Mouse (Mus musculus): Measurements from ENCODE around the gene Zc3h7a.
"Not testable (repeated sequence)": the region's sequence is repeated elsewhere in the genome, so short reads cannot be mapped to it uniquely, and the experiment has no call there.

The Zc3h7a gene

DNA sequence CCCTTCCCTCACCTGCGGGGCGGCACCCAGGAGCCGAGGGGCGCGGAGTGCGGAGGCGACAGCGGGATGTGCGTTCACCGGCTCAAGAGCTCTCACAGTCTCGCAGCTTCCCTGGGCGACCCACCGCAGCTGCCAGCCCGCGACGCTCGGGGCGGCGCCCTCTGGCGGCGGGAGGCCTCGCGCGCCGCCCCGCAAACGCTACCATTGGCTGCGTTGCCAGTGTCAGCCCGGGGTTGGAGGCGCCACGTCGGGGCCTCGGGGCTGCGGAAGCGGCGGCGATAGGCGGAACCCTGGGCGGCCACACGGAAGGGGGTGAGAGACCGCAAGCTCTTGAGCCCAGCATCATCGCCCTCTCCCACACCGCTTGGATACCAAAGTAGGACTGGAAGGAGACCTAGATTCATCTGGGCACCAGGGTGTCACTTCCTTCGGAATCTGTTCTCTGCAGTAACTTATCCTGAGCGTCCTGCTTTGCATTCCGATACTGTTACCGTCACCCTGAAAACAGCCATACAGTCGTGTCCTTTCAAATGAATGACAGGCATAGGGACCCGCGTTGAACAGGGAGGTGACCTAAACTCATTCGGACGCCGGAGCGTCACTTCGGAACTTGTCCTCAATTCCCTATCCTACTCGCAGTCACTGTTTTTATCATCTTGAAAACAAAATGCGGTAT, at the start of gene Zc3h7a:
Zc3h7a (minus strand) TSS at position 186 of the 676 bp plus-strand sequence.
- DNase-seq (ENCODE audit: extremely low spot score, low read depth, low spot score): peak; percentile 58

DNA sequence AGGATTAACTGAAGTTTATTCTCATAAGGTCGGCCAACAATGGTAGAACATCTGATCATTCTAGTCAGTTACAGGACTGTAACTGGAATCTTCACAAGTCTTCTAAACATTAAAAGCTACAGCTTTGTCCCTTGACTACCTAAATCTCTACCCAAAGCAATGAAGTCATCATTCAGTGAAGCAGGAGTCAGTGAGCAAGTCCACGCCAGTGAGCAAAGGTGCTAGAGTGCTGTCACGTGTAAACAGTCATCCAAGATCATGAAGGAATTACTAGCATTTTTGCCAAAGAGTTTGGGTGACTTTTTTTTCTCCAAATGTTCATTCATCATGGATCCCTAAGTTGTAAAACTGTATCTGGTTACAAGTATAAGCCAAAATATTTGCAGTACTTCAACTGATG, 41.6 kb upstream of the Zc3h7a start:
- DNase-seq (ENCODE audit: extremely low spot score, low read depth, low spot score): no peak

DNA sequence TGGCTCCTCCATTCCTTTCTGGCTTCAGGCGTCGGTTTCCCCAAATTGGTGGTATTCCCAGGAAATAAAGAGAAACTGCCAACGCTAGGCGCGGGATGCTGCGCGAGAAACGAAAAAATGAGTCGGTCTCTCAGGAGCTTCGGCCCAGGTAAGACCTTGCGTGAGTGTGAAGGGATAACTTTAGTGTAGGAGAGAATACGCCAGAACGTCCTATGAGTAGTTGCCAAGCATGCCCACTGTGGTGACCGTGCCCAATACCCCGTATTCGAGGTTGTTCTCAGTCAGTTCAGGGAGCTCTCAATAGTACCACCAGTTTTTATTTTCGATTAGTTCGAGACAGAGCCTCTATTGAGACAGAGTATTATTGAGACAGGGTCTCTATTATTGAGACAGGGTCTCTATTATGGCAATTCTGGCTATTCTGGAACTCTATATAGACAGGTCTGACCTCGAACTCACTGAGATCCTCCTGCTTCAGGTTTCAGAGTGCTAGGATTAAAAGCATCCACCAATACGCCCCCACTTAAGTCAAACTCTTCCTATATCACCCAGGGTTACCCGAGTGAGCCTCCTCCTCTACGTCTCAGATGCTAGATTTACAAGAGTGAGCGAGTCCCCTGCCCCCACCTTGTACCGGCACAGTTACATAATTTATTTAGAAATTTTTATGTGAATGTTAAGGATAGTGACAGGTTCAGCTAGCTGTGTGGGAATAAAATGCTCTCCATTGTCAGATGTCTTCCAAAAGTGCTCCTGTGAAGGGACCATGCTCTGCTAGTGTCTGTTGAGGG, 27.6 kb upstream of the Zc3h7a start:
- DNase-seq (ENCODE audit: extremely low spot score, low read depth, low spot score): no peak

DNA sequence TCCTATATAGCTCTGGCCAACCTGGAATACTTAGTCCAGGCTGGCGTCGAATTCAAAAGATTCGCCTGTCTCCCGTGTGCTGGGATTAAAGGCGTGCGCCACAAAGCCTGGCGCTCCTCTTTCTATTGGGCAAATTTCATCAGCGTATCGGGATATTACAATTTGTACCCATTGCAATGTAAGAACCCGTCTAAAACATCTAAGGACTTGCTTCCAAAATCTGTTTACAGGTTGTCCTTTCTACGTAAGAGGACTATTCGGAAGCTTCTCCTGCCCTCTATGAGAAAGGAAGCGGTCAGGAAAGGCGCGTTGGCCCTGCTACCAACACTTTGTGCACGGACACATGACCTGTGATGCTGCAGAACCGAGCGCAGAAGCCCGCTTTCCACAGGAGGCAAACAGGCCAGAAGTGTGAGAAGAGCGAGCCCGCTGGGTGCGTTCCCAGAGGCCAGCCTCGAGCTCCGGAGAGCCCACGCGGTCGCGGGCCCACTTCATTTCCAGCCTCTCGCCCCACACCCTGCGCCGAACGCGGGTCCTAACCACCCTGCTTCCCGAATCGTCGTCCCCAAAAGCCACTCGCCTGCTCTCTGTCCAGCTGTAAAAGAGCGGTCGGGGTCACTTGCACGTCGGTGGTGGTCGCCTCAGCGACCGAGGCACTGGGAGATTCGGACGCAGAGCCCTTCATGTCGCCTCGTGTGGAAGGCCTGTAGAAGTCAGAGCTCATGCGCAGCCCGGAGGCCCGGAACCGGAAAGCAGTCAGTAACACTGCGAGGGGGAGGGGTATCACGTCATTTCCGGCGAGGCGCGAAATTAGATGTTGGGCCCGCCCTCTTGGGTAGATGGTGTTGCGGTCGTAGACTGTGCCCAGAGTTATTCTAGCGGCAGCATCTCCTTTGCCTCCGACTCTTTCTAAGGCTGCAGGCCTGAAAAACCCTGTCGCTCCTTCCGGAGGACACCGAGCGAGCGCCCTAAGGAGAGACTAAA, 26.7 kb upstream of the Zc3h7a start, which contains the start of gene Rsl1d1:
Rsl1d1 (minus strand) TSS at position 761 of the 984 bp plus-strand sequence.
- peak; percentile 94 for DNase-seq (ENCODE audit: extremely low spot score, low read depth, low spot score)

DNA sequence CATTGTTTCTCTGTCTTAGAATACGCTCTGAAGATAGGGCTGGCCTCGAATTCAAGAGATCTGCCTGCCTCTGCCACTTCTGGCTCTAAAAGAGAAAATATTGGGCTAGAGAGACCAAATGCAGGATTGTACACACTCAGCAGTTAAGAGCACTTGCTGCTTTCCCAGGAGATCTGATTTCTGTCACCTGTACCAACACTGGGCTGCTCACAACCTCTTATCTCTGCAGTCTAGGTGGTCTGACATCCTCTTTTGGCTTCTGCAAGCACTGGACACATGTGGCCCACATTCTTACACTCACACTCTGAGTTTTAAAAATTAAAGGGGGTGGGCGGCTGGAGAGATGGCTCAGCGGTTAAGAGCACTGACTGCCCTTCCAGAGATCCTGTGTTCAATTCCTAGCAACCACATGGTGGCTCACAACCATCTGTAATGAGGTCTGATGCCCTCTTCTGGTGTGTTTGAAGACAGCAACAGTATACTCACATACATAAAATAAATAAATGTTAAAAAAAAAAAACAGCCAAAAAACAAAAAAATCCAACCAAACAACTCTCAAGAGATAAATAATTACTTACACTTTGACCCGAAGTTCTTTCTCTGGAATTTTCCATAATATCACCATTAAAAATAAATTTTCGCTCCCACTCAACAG, 25.7 kb upstream of the Zc3h7a start:
- DNase-seq (ENCODE audit: extremely low spot score, low read depth, low spot score): no peak

DNA sequence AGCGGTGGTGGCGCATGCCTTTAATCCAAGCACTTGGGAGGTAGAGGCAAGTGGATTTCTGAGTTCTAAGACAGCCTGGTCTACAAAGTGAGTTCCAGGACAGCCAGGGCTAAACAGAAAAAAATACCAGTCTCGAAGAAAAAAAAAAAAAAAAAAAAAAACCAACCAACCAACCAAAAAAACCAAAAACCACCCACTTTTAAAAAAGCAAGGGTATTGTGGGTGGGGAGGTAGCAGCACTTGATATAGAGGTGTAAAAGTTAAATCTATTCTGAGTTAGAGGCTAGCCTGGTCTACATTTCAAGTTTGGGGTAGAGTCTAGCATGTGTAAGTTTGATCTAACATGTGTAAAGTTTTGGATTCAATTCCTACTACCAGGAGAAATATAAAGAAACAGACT, 24.1 kb upstream of the Zc3h7a start:
- DNase-seq (ENCODE audit: extremely low spot score, low read depth, low spot score): no peak

DNA sequence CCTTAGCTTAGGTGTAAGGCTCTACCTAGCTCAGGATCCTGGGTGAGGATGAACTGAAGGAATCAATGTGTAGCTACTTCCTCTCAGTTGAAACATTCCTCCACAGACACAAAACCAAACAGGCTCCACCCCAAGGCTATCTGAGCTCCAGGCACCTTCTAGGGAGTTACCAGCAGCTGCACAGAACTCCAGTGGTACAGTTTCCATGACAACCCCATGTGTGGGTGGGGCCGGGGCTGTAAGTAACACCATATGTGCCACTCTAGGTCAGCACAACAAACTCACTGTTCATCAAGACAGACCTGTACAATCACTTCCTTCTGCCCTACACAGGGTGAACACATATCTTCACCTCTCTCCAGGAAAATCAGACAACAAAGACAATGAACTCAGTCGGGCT, 22.3 kb upstream of the Zc3h7a start:
- peak; percentile 74 for DNase-seq (ENCODE audit: extremely low spot score, low read depth, low spot score)

DNA sequence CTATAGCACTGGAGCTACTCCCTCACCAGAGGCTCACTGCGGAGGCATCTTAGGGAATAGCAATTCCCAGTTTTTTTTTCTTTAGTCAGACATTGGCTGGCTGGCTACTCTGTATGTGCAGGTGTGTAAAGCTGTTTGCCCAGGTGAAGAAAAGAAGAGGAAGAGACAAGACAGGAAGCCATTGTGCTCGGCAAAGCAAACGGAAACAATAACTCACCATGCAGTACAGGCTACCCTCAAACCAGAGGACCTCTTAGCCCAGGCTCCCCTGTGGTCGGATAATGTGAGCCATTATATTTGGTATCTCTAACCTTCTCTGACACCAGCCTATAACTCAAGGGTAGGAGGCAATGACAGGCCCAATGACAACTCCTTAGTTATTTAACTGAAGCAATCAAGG, 20.9 kb upstream of the Zc3h7a start:
- DNase-seq (ENCODE audit: extremely low spot score, low read depth, low spot score): no peak

DNA sequence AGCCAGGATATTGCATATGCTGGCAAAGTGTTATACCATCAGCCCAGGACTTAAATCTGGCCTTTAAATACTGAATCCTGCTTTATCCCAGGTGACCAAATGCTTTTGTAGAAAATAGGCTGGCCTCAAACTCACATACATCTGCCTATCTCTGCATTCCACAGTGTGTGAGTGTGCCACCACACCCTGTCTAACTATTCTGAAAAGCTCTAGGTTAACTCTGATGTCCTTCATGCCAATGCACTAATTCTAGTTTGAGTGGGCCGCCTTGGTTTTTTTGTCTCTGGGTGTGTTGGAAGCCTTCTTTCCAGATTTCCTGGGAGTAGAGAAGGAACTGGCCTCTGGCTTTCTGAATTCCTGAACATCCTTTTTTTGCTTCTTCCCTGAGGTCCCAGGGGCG, 17.0 kb upstream of the Zc3h7a start:
- no peak for DNase-seq (ENCODE audit: extremely low spot score, low read depth, low spot score)

DNA sequence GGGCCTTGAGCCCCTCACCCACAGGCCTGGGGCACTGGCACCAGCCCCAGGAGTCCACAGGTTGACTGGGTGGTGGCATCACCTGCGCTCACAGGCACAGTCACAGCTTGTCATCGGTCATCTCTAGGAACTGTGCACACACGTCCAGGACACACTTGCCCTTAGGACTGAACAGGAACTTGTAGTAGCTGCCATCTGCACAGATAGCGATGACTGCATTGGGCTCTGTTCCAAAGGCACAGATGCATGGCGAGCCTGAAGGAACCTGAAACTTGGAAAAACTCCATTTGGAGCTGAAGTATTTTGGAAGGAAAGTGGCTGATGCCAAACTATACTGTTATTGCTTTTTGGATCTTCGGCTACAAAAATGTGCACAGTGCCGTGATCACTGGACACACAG, 14.0 kb upstream of the Zc3h7a start:
- no peak for DNase-seq (ENCODE audit: extremely low spot score, low read depth, low spot score)

DNA sequence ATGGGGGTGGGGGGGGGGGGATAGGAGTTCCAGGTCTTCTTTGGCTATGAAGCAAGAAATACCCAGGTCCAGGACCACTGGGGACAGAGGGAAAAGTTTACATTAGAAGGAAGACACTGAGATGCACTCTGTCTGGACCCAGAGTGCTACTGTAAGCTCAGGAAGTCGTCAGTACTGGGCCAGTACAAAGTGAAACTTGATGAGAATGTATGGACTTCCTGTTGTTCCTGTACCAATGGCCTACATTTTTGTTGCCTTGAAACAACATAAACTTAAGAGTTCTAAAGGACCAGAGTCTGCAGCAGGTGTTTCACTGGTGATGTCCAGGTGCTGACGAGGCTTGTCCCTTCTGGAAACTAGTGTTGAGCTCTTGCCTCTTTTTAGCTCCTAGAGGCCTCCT, 1.2 kb upstream of the Zc3h7a start:
- DNase-seq (ENCODE audit: extremely low spot score, low read depth, low spot score): no peak

DNA sequence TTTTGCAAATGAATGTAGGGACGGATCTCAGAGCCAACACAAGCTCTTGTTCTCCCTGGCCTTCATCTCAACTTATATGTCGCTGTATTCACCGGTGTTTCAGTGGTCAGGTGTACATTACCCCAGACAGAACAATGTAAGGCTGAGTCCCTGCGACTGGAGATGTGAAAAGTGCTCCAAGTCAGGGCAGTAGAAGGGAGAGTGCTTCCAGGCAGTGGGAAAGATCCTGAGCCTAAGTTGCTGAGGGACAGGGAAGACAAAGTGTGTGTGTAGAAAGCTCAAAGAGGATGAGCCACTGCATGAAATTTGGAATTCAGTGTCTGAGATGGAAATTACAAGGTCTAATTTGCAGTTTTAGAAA, 671 bp upstream of the Zc3h7a start:
- DNase-seq (ENCODE audit: extremely low spot score, low read depth, low spot score): no peak

DNA sequence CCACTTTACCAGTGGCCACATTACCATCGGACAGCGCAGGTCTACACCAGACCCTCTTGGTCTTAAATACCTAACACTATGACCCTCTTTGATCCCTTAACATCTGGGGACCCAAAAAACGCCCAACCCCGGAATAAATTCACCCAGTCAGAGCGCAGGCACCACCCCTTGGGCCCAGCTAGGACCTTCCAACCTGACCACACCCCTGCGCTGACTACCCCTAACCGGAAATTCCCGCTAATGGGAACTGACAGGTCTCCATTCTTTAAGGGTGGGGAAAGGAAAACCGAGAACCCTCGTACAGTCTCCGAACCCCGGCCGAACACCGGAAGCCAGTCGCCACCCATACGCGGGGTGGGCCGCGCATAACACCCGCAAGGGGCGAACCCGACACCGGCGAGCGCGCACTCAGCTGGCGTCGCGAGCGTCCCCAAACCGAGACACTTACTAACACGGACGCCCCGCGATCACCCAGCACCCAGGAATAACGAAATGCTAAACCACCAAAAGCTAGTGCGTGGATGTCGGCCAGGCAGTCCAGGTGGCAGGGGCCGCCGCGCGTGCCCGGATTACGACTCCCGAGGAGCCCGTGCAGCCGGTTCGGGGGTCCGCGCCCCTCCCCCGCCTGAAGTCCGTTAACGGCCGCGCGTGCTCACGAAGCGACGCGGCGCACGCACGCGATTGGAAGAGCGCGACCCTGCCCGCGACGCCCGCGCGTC, 545 bp downstream of the Zc3h7a start:
- peak; percentile 37 for DNase-seq (ENCODE audit: extremely low spot score, low read depth, low spot score)

DNA sequence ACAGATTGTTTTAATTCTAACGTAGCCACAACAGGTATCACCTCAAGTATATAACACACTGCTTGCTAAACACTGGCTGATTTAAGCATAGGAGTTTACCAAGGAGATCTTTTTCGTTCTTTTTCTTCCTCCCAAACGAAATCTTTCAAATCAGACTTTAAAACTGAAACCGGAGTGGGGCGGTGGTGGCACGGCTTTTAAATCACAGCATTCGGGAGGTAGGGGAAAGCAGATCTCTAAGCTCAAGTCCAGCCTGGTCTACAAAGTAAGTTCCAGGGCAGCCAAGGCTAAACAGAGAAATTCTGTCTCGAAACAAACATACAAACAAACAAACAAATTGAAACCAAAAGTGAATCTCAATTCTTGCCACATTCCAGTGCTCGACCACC, 1.1 kb downstream of the Zc3h7a start:
- DNase-seq (ENCODE audit: extremely low spot score, low read depth, low spot score): no peak

DNA sequence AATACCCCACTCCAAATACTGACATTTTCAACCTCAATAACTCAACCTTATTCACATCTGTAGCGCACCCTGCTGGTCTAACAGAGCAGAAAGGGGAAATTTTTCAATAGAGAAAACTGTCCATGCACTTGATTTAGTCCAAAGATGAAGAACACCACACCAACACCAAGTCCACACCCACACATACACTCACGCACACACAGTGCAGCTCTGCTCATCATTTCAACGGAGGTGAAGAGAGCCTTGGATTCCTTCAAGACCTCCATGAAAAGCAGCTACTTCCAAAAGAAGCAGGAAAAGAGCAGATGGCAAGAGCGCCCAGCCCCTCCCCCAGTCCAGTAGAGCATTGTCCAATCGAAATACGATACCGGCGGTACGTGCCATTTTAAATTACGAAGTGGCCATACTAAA, 1.5 kb downstream of the Zc3h7a start:
- DNase-seq (ENCODE audit: extremely low spot score, low read depth, low spot score): peak; percentile 61

DNA sequence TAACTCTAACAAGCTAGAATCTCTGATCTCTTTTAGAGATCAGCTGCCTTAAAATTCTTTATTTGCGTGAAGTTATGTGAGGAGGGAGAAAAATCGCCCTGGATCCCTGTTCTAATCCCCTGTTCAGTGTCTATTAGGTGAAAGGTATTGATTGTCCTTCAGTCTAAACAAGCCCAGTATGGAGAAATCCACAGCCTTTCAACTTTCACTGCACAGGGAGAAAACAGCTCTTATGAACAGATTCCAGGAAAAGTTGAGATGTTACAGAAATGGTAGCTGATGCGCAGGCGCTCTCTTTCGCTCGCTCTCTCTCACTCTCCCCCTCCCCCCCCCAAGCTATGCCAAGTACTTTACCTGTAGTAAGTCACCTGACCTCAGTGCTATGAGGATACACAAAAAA, 4.5 kb downstream of the Zc3h7a start:
- no peak for DNase-seq (ENCODE audit: extremely low spot score, low read depth, low spot score)

DNA sequence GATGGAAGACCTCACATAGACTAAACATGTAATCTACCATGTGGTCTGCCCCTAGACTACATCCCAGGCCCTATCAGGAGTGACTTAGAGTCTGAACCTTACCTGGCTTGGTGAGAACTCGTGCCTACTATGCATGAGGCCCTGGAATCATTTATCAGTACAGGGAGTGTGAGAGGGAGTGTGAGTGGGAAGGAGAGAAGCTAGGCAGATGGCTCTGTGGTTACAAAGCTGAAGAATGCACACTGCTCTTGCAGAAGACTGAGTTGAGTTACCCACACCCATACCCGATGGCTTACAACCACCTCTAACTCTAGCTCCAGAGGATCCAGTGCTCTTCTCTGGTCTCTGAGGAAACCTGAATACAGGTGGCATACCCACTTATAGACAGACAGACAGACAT, 9.8 kb downstream of the Zc3h7a start:
- no peak for DNase-seq (ENCODE audit: extremely low spot score, low read depth, low spot score)

DNA sequence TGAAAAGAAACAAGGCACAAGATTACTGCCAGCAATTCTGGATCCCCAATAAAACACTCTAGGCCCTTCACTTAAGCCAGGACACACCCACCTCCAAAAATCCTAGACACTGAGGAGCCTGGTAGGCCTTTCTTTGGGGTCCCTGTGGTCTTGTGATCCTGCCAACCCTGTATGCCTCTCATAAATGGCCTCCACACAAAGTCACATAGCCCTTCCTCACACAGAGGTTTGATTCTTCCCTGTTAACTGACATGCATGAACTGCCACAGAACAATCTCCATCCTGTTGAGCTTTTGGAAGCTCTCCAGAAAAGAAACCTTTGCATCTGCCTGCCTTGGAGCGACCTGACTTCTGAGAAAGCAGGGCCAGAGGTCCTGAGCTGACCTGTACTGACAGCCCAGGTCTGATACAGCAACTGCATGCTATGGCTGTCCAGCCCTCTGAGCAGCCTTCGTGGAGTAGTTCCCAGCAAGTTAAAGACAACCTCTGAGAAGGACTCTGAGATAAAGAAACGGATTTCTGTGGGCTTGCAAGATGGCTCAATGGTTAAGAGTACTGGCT, 11.4 kb downstream of the Zc3h7a start:
- DNase-seq (ENCODE audit: extremely low spot score, low read depth, low spot score): no peak

DNA sequence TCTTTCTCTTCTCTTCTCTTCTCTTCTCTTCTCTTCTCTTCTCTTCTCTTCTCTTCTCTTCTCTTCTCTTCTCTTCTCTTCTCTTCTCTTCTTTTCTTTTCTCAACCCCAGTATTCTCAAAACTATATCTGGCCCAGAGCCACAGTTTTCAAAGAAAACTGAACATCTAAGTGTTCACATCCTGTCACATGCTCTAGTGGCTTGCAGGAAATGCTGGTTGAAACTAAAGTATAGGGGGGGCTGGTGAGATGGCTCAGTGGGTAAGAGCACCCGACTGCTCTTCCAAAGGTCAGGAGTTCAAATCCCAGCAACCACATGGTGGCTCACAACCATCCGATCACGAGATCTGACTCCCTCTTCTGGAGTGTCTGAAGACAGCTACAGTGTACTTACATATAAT, 18.5 kb downstream of the Zc3h7a start:
- DNase-seq (ENCODE audit: extremely low spot score, low read depth, low spot score): not testable (repeated sequence)

DNA sequence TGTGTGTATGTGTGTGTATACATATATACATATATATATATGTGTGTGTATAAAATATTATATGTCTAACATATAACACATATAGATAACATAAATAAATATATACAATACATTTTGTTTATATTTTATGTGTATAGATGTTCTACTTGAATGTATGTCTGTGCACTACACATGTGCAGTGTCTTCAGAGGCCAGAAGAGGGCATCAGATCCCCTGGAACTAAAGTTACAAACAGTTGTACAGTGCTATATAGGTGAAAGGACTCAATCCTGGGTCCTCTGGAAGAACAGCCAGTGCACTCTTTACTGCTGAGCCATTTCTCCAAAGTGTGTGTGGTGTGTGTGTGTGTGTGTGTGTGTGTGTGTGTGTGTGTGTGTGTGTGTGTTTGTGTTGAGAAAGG, 21.7 kb downstream of the Zc3h7a start:
- no peak for DNase-seq (ENCODE audit: extremely low spot score, low read depth, low spot score)
